Mouse (Mus musculus) spleen, adult 2 months (tissue): ENCODE results near the gene P4ha2. TPM values are rescaled to one million over a fixed set of nuclear protein-coding genes. Genes with fewer than 3 reads are reported as not detected.

Source experiments
- DNase-seq, 2 experiments: peaks; one replicate each; pipeline versions ENCODE4 v3.0.0 to v3.0.0-alpha.2; 2012 to 2021; ENCODE audit warnings: low spot score in 2 of 2, low read depth in 1 of 2
- H3K27ac ChIP-seq: fragments of 200-500 bp; 2 replicates; pipeline ENCODE4 v1.5.1; 2012; ENCODE audit warnings: low read length, inconsistent platforms; ENCODE audit not compliant: insufficient read depth
- H3K27me3 ChIP-seq: fragments of 200-500 bp; 2 replicates; pipeline ENCODE4 v1.6.1; 2012; ENCODE audit warnings: mild to moderate bottlenecking, moderate library complexity, low read length, inconsistent platforms; ENCODE audit not compliant: control insufficient read depth, insufficient read depth
- H3K36me3 ChIP-seq: fragments of 200-500 bp; 2 replicates; pipeline ENCODE4 v1.6.1; 2012; ENCODE audit warnings: mild to moderate bottlenecking, low read length, inconsistent platforms; ENCODE audit not compliant: control insufficient read depth, insufficient read depth
- H3K4me1 ChIP-seq: fragments of 200-500 bp; 2 replicates; pipeline ENCODE4 v1.6.1; 2011; ENCODE audit warnings: inconsistent platforms; ENCODE audit not compliant: control insufficient read depth, insufficient read depth, insufficient read length
- H3K4me3 ChIP-seq: fragments of 200-500 bp; 2 replicates; pipeline ENCODE4 v1.5.1; 2011; ENCODE audit warnings: mild to moderate bottlenecking, inconsistent platforms; ENCODE audit not compliant: insufficient read depth, insufficient read length; ENCODE audit errors: extremely low read depth
- CTCF ChIP-seq: fragments of 200-500 bp; IDR thresholded peaks from 2 replicates; pipeline ENCODE4 v1.5.1; 2011; ENCODE audit warnings: mild to moderate bottlenecking, inconsistent platforms; ENCODE audit not compliant: insufficient read depth, insufficient read length, insufficient replicate concordance; ENCODE audit errors: extremely low read depth
- POLR2A ChIP-seq: fragments of 200-500 bp; IDR thresholded peaks from 2 replicates; pipeline ENCODE4 v1.6.1; 2011; ENCODE audit warnings: low read depth, low read length, inconsistent platforms
- WGBS: fragments of 180-500 bp; shearing (Covaris S2); methylation state at CpG from one replicate; pipeline ENCODE4 v1.1.7; 2018; 5-methylcytosine and 5-hydroxymethylcytosine counted together
- polyA plus RNA-seq: library from polyadenylated mRNA; depleted of rRNA; stranded (reverse); fragments of >200 nt; gene quantifications from 2 replicates; pipeline ENCODE4 v1.2.3, GENCODE M21; 2012

P4ha2 gene
- polyA plus RNA-seq, 1 experiment = 2.8 TPM

DNA sequence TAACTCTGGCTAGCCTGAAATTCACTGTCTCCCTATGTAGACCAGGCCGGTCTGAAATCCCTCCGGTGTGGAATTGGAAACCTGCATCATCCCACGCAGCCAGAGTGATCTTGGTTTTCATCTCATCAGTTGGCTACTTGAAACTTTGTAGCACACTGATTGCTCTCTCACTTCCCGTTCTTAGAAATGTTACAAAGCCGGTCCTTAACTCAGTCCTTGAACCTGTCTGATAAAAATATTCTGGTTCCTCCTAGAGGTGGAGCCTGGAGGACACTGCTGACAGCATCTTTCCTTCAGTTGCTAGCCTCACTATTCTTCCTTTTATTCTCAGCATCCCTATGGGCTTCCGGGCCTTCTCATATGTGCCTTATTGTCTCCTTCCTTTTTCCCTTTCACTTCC is 46.1 kb downstream of the P4ha2 start:
- Histone ChIP-seq H3K27me3 (no peaks in the 10 kb centered on the region), H3K4me3 (no peak overlapping the region), H3K27ac (no peak overlapping the region), H3K4me1 (no peaks in the 10 kb centered on the region), H3K36me3 (no peaks in the 10 kb centered on the region)
- DNase-seq = no peak
- 54% methylated on average over 6 of the region's 6 CpGs for WGBS
- TF ChIP-seq POLR2A = no peak
- TF ChIP-seq CTCF = no peak

- no peak for DNase-seq
- Histone ChIP-seq H3K36me3 (no peaks in the 10 kb centered on the region), H3K27me3 (no peaks in the 10 kb centered on the region), H3K27ac (no peak overlapping the region), H3K4me3 (no peak overlapping the region), H3K4me1 (peaks cover 2% of the 10 kb centered on the region; the same call in 1 of the 2 replicates)
- WGBS = 48% methylated on average over 3 of the region's 3 CpGs
- TF ChIP-seq POLR2A = no peak
- no peak for TF ChIP-seq CTCF
These were observed 50.0 kb downstream of the P4ha2 start for GRCm38 (mm10) chr11:54149791-54150465.

- H3K27ac ChIP-seq = no peak overlapping the region
- no peaks in the 10 kb centered on the region for H3K27me3 ChIP-seq
- TF ChIP-seq POLR2A (no peak), CTCF (no peak)
- 74% methylated on average over 7 of the region's 7 CpGs for WGBS
- peaks cover 11% of the 10 kb centered on the region; the same call in 1 of the 2 replicates for H3K4me1 ChIP-seq
- no peaks in the 10 kb centered on the region for H3K36me3 ChIP-seq
- H3K4me3 ChIP-seq = no peak overlapping the region
- peak in 1 of 2 experiments; percentile 37 for DNase-seq
These were observed 51.2 kb downstream of the P4ha2 start for GRCm38 (mm10) chr11:54151141-54151540.

GRCm38 (mm10) chr11:54152957-54153356 is 53.1 kb downstream of the P4ha2 start:
- Histone ChIP-seq H3K27me3 (no peaks in the 10 kb centered on the region), H3K4me1 (peaks cover 13% of the 10 kb centered on the region; the same call in 1 of the 2 replicates), H3K4me3 (no peak overlapping the region), H3K36me3 (no peaks in the 10 kb centered on the region), H3K27ac (no peak overlapping the region)
- TF ChIP-seq POLR2A (no peak), CTCF (no peak)
- DNase-seq = no peak
- 81% methylated on average over 3 of the region's 3 CpGs for WGBS

- Histone ChIP-seq H3K4me3 (no peak overlapping the region), H3K27ac (0 out of 2 replicates have a peak overlapping the region, but pooled peaks have one; percentile 21), H3K27me3 (no peaks in the 10 kb centered on the region), H3K36me3 (no peaks in the 10 kb centered on the region), H3K4me1 (peaks cover 23% of the 10 kb centered on the region; the same call in 1 of the 2 replicates)
- DNase-seq = peak; percentile 60 to 69
- WGBS = 3% methylated on average over 6 of the region's 6 CpGs
- TF ChIP-seq POLR2A = no peak
- no peak for TF ChIP-seq CTCF
These were observed 56.0 kb downstream of the P4ha2 start for GRCm38 (mm10) chr11:54155864-54156263.

- Histone ChIP-seq H3K27me3 (no peaks in the 10 kb centered on the region), H3K27ac (peak overlapping the region; percentile 12; the same call in 1 of the 2 replicates), H3K4me1 (peaks cover 23% of the 10 kb centered on the region; the same call in 1 of the 2 replicates), H3K4me3 (no peak overlapping the region), H3K36me3 (no peaks in the 10 kb centered on the region)
- no peak for DNase-seq
- no peak for TF ChIP-seq POLR2A
- no peak for TF ChIP-seq CTCF
These were observed 56.6 kb downstream of the P4ha2 start for GRCm38 (mm10) chr11:54156504-54156903.

GRCm38 (mm10) chr11:54157586-54157985 is 57.7 kb downstream of the P4ha2 start:
- H3K4me3 ChIP-seq = no peak overlapping the region
- H3K27me3 ChIP-seq = no peaks in the 10 kb centered on the region
- TF ChIP-seq CTCF = no peak
- no peak for TF ChIP-seq POLR2A
- H3K36me3 ChIP-seq = no peaks in the 10 kb centered on the region
- no peak overlapping the region for H3K27ac ChIP-seq
- DNase-seq = no peak
- WGBS = 85% methylated on average over 8 of the region's 8 CpGs
- peaks cover 23% of the 10 kb centered on the region; the same call in 1 of the 2 replicates for H3K4me1 ChIP-seq
